Mouse (Mus musculus) mature B cell (primary cell): ENCODE measurements around the gene Atp5b.
"Not testable (repeated sequence)": the region's sequence is repeated elsewhere in the genome, so short reads cannot be mapped to it uniquely, and the experiment has no call there.

ENCODE experiments used
- in situ Hi-C: fragments of 300-500 bp; cut with MboI; formaldehyde crosslinking; loops from 2 replicates; pipeline ENCODE4 v1.14.3; 2019

Gene Atp5b

DNA sequence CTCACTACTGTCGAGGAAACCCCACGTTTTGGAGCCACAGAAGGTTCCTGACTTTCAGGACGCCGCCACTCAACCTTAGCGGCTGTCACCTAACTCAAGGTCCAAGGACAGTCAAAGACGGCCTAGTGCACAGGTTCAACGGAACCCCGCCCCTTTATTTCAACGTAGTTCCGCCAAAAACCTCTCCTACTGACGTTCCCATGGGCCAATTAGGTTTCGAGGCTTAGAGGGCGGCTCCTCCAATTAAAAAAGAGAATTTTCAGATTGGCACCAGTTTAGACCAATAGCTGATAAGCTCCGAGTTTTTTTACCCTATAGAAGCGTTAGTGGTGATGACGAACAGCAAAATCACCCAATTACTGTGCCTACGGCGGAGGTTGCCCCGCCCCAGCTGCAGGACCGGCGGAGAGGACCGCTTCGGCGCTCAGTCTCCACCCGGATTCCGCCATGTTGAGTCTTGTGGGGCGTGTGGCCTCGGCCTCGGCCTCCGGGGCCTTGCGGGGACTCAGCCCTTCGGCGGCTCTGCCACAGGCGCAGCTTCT is at the start of gene Atp5b:
Gene Atp5b (plus strand): TSS at position 394 of the 542 bp plus-strand sequence.
- in situ Hi-C loops, result no loop called here

DNA sequence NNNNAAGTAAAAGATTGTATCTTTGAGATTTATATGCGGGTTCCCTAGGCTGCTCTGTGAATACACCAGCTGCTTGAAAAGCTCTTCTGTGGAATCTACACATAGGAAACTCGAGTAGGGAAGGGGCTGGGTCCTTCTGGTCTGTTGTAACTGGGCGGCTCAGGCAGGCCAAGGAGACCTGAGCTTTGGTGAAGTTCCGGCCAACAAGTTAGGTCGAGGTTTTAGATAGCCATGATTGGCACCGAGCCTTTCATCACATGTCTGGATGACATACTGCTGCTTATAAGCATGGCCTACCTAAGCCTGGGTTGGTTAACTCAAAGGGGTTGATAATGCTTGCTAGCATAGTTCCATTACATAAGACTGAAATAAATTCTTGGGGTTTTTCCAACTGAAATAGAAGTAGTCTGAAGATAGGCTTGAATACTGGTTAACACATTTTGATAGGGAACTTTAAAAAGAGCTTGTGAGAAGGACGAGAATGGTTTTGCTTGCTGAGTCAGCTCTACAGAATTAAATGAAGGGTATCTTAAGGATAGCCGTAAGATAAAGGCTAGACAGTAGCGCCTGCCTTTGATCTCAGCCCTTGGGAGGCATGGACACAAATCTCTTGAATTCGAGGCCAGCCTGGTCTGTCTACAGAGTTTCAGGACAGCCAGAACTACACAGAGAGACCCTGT is 46.2 kb upstream of the Atp5b start:
- in situ Hi-C loops, result no loop called here

DNA sequence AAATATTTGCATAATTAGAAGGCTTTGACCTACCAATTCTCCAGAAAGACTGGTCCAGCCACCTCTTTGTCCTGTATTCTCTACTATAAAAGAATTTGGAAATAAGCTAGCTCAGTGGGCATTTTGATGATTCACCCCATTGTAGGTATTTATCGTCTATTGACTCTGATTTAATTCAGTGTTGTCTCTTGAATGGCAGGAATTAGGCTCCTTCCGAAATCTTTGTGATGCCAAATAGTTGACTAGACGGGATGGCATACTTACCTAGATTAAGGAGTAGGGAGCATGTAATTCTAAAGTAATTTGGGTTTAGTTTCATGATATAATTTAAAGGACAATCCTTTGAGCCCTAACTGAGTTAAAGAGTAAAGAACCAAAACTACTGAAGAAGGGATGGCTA is 45.2 kb upstream of the Atp5b start:
- in situ Hi-C loops, result no loop called here

DNA sequence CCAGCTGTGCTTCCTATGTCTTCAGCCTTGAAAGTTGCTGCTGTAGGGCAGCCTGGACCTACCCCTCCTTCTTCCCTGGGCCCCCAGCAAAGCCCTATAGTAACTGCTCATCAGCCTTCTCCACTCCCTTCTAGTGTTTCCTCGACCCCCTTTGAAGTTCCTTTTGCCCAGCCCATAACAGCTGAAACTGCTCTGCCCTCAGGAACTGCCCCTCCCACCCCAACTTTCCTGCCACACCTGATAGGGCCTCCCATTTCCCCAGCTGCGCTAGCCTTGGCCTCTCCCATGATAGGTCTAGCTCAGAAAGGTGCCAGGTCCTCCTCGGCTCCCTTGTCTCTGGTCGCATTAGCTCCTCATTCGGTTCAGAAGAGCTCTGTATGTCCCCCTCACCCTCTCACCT is 43.9 kb upstream of the Atp5b start:
- in situ Hi-C loops, result no loop called here

DNA sequence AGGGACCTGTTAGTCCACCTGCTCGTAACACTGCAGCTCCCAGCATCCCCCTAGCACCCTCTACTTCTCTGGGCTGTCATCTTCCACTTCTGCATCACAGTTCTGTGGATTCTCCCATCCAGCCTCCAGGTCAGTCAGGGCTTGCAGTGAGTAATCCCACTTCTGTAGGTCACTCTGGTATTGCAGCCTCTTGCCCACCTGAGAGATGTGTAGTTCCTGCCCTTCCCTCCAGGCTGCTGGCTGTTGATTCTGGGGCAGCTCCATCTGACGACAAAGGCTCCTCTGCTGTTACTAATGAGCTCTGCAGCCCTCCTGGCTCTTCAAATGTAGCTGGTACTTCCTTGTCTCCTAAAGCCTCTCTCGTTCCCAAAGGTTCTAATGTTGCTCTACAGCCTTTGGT is 43.2 kb upstream of the Atp5b start:
- in situ Hi-C loops, result no loop called here

DNA sequence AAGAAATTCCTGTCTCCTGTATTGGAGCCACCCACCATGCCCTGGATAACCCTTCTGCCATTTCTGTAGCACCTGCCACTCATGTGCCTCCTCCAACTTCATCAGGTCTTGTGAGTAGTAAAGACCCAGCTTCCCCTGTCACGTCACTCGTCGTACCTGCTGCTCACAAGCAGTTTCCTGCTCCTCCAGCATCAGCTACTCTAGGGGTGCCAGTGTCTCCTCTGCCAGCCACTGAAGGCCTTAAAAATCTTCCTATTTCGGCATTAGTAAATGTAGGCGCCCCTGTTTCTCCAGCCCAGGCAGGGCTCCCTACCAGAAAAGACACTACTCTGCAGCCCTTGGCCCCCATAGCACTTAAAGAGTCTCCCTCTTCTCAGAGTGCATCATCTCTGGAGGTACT is 42.8 kb upstream of the Atp5b start:
- in situ Hi-C loops, result no loop called here

DNA sequence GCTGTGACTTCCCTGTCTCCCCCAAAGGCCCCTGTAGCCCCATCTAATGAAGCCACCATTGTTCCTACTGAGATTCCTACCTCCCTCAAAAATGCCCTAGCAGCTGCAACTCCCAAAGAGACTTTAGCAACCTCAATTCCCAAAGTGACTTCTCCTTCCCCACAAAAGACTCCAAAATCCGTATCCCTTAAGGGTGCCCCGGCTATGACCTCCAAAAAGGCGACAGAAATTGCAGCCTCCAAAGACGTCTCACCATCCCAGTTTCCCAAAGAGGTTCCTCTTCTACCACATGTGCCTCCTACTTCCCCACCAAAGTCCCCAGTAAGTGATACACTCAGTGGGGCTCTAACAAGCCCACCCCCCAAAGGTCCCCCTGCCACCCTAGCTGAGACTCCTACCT is 41.4 kb upstream of the Atp5b start:
- in situ Hi-C loops, result no loop called here

DNA sequence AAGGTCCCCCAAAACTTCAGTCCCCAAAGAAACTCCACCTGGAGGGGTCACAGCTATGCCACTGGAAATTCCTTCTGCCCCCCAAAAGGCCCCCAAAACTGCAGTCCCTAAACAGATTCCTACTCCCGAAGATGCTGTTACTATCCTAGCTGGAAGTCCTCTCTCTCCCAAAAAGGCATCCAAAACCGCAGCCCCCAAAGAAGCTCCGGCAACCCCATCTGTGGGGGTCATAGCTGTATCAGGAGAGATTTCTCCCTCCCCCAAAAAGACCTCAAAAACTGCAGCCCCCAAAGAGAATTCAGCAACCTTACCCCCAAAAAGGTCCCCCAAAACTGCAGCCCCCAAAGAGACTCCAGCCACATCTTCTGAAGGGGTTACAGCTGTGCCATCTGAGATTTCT is 40.6 kb upstream of the Atp5b start:
- in situ Hi-C loops, result no loop called here

DNA sequence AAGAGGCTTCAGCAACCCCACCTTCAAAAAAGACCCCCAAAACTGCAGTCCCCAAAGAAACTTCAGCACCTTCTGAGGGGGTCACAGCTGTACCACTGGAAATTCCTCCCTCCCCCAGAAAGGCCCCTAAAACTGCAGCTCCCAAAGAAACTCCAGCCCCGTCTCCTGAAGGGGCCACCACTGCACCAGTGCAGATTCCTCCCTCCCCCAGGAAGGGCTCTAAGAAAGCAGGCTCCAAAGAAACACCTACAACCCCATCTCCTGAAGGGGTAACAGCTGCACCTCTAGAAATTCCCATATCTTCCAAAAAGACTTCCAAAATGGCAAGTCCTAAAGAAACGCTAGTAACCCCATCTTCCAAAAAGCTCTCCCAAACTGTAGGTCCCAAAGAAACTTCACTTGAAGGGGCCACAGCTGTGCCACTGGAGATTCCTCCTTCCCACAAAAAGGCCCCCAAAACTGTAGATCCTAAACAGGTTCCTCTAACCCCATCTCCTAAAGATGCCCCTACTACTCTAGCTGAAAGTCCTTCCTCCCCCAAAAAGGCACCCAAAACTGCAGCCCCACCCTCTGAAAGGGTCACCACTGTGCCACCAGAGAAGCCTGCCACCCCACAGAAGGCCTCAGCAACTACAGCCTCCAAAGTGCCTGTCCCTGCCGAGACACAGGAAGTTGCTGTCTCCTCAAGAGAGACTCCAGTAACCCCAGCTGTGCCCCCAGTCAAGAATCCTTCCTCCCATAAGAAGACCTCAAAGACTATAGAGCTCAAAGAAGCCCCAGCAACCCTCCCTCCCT is 39.8 kb upstream of the Atp5b start:
- in situ Hi-C loops, result no loop called here

DNA sequence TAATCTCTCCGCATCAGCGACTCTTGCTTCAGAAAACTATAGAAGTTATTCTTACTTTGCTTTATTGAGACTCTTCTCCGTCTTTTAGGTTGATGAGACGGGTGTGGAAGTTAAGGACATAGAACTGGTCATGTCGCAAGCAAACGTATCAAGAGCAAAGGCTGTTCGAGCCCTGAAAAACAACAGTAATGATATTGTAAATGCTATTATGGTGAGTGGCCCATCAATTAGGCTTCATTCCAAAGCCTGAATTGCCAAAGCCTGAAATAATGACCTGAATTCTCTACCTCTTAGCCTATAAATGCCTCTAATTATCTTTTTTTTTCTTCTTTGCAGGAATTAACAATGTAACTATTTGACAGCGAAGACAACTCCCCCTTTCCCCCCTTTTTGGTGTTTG is 34.9 kb upstream of the Atp5b start:
- in situ Hi-C loops, result no loop called here

DNA sequence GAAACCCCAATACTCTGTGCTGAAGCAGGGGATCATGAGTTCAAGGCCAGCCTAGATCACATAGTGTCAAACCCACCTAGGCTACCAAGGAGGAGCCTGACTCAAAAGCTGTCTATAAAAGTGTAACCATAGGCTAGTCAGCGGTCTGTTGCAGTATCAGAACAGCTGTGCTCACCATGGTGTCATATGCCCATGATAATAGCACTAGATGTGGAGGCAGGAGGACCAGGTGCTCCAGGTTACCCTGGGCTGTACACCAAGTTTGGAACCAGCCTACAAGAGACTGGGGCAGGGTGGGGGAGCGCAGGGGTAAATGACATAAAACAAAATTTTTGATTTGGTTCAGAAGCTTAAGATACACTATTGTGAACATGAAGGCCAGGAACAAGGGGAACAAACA is 33.3 kb upstream of the Atp5b start:
- in situ Hi-C loops, result no loop called here

DNA sequence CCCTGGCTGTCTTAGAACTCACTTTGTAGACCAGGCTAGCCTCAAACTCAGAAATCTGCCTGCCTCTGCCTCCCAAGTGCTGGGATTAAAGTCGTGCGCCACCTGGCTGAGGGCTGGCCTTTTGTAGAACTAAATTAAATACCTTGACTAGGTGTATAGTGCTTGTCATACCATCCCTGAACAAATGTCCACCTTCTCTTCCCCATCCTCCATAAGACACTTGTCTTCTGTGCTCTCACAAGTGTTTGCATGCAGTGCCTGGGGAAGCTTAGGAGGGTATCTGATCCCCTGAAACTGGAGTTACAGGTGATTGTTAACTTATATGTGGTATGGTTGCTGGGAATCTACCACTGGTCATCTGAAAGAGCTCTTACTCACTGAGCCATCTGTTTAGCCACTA is 32.7 kb upstream of the Atp5b start:
- in situ Hi-C loops, result no loop called here

DNA sequence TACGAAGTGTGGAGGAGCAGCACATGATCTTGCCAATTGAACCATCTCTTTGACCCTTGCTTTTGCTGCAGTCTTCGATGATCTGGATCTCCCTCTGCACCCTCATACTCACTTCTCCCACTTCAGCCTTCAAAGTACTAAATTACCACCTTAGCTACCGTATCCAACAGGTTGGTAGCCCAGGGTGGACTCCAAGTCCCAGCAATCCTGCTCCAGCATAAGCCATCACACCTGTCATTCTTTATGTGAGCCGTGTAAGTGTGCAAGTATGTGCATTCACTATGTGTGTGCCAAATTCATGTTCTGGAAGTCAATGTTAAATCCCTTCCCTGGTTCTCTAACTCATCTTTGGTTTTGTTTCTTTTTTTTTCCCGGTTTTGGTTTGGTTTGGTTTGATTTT is 31.5 kb upstream of the Atp5b start:
- in situ Hi-C loops, result no loop called here

DNA sequence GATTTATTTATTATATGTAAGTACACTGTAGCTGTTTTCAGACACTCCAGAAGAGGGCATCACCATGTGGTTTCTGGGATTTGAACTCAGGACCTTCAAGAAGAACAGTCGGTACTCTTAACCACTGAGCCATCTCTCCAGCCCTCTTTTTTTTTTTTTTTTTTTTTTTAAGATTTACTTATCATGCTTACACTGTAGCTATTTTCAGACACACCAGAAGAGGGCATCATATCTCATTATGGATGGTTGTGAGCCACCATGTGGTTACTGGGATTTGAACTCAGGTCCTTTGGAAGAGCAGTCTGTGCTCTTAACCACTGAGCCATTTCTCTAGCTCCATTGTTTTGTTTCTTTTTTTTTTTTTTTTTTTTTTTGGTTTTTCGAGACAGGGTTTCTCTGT is 30.9 kb upstream of the Atp5b start:
- in situ Hi-C loops, result not testable (repeated sequence)

DNA sequence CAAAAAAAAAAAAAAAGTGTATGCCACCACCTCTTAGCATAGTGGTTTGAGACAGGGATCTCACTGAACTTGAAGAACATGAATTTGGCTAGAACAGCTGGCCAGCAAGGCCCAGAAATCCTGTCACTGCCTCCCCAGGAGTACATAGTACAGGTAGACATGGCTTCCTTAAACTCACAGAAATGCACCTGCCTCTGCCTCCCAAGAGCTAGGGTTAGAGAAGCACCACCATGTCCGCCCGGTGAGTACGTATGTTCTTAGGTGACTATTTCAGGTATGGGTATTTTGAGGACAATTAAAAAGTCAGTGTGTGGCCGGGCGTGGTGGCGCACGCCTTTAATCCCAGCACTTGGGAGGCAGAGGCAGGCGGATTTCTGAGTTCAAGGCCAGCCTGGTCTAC is 30.1 kb upstream of the Atp5b start:
- in situ Hi-C loops, result no loop called here

DNA sequence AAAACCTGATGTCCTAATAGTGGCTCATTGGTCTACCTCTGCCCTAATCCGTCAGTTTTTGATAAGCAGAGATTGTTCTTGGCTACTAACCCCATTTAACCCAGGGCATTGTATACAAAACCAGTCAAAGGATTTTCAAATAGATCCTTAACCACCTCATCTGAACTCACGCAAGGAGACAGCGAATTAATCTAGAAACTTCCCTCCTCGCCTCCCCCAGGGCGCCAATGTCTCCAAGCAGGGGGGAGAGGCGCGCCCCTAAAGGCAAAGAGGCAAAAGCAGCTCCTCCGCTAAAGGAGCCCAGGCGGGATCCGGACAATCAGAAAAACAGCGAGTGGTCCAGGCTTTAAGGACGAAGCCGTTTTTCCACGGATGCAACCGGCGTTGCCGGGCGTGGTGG is 24.9 kb upstream of the Atp5b start:
- in situ Hi-C loops, result no loop called here

DNA sequence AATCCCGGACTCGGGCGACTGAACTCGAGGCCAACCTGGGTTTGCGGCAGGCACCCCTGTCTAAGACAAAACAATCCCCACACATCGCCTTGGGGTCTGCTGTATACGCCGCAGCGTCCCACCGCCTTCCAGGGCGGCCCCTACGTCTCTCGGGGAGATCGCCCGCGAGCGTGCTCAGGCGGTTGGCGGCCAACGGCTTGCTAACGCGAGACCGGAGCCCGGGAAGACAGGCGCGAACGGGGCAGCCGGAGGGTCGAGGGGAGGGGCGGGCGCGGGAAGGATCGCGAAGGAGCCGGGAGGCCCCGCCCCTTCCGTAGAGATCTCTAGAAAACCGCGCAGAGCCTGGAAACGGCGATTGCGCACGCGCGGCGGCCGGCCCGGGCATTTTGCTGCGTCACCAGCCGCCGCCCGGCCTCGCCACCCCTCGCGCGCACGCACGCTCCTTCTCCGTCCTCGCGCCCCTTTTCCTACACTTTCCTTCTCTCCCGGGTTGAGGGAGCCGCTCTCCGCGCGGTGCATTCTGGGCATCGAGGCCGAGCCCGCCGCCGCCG is 24.4 kb upstream of the Atp5b start, which contains the start of gene Ptges3:
Gene Ptges3 (plus strand): TSS at position 354 of the 551 bp plus-strand sequence.
- in situ Hi-C loops, result no loop called here

DNA sequence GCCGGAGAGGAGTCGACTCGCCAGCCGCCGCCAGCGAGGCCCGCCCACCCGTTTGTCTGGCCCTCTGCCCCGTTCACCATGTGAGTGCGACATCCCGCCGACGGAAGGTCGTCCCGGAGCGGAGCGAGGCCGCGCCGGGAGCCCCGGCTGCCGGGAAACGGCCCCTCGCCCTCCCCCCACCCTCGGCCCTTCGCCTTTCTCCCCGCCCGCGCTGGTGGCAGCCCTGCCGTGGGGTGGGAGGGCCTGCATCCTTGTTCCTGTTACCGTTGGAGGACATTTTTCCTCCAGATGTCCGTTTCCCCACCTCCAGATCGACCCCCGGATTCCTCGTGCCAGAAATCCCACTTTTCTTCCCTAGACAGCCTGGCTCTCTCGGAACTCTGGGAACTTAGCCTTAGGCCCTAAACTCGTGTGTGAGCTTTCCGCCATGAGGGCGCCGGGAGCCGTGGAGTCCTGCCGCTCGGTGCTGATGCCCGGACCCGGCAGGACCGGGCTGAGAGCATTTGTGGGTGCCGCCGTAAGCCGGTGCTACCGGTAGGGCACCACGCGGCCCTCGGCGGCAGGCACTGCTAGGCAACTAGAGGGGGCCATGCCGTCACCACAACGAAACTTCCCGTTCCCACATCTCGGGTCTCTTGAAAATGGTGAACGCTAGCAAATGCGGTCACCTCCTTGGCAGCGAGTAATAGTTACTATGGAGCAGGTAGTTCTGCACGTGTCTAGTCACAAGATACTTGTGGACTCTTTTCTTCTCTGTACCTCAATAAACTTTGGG is 23.7 kb upstream of the Atp5b start:
- in situ Hi-C loops, result no loop called here

DNA sequence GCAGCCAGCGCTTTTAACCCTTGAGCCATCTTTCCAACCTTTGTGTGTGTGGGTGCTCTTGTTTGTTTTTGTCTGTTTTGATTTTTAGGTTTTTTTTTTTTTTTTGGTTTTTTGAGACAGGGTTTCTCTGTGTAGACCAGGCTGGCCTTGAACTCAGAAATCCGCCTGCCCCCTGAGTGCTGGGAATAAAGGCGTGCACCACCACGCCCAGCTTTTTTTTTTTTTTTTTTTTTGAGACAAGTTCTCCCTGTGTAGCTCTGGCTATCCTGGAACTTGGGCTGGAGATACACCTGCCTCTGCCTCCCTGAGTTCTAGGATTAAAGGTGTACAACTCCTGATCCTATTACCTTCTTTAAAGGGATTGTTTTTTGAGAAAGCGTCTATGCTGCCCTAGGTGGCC is 22.0 kb upstream of the Atp5b start:
- in situ Hi-C loops, result no loop called here

DNA sequence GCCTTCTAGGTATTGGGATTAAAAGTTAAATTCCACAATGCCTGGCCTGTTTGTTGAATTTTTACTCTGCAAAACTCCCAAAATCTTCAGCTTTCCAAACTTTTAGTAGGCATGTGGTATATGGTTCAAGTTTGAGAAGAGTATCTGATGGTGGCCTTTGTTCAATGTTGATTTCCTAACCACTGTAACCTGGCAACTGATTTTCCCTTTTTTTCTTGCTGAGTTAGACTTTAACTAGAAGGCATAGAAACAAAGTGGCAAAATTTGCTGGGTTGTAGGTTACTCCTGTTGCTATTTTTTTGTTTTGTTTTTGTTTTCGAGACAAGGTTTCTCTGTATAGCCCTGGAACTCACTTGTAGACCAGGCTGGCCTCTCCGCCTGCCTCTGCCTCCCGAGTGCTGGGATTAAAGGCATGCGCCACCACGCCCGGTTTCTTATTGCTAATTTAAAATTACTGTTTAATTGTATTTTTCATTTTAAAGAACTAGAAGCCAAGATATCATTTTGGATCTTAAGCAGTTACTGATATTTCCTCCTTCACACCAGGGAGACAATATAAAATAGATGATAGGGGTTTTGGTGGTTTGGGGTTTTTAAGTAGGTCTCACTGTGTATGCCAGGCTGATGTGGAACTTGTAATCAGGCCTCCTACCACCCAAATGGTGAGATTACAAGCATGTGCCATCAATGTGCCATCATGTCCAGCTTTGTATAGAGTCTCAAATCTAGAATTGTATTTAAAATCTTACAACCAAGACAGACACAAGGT is 20.7 kb upstream of the Atp5b start:
- in situ Hi-C loops, result no loop called here

DNA sequence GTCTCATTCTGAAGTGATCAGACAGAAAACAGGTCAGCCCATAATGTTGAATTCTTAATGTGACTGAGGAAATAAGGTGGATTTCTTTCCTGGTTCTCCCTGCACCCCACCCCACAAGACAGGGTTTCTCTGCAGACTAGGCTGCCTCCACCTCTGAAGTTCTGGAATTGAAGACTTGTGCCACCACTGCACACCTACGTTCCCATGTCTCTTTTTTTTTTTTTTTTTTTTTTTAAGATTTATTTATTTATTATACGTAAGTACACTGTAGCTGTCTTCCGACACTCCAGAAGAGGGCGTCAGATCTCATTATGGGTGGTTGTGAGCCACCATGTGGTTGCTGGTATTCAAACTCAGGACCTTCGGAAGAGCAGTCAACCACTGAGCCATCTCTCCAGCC is 17.0 kb upstream of the Atp5b start:
- in situ Hi-C loops, result no loop called here
